Mouse (Mus musculus): ENCODE data around the gene Runx2. TPM values are rescaled to one million over a fixed set of nuclear protein-coding genes. Genes with fewer than 3 reads are reported as not detected.

Gene Runx2
- polyA plus RNA-seq, 1 experiment, result 38.4 TPM

DNA sequence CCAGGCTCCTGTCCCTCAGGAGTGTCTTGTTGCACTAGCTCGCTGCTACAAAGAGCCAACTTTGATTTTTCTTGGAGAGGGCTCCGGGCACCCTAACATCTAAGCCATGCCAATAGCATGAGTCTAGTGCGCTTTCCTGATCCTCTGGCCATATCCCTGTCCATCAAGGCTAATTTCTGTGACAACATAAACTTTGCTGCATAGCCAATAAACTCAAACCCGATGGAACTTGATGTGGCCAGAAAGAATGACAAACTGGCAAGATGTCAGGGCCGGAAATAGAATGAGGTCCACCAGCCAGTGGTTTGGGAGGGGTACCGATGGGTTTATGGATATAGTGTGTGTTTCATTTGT lies 221.9 kb downstream of the Runx2 start:
- Histone ChIP-seq H3K4me1 (ENCODE audit: control insufficient read depth, insufficient read depth, low read length) (peaks cover 12% of the 10 kb centered on the region), H3K27ac (ENCODE audit: insufficient read depth, low read length) (peak overlapping the region; percentile 74), H3K4me3 (ENCODE audit: insufficient read depth, low read length) (no peak overlapping the region)
- TF ChIP-seq POLR2A (IDR thresholded peaks at IDR 0.05; ENCODE audit: low read depth, low read length), result no peak
- TF ChIP-seq CTCF (IDR thresholded peaks at IDR 0.05; ENCODE audit: borderline replicate concordance, insufficient read depth, low read length), result no peak

DNA sequence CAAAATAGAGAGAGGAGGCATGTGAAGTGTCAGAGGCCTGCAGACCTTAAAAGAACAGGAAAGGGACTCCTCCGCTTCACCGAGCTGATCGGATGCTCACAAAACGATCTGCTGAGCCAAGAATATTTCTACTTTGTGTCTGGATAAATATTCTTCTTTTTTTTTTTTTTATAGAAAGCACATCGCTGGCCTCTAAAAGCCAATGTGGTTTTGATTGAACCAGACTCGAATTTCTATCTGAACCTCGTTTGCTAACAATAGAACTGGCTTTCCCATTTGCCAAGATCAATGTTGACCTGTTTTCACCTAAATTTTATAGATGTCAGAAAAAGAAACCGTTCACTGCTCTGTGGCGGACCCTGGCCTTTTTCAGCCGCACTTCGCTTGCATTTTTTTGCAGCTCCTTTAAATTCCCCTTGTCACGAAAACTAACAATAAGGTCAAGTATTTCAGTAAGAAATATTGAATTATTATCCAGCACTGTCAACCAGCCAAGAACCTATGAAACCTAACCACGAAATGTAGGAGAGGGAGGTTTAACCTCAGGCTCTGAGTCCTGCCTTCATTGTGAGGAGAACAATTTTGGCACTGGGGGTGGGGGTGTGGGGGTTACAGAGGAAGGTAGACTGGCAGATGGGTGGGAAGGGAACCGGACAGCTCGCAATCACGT lies 222.4 kb downstream of the Runx2 start:
- Histone ChIP-seq H3K4me1 (ENCODE audit: control insufficient read depth, insufficient read depth, low read length) (peaks cover 12% of the 10 kb centered on the region), H3K27ac (ENCODE audit: insufficient read depth, low read length) (peak overlapping the region; percentile 74)
- no peak for TF ChIP-seq POLR2A (IDR thresholded peaks at IDR 0.05; ENCODE audit: low read depth, low read length)
- no peak for TF ChIP-seq CTCF (IDR thresholded peaks at IDR 0.05; ENCODE audit: borderline replicate concordance, insufficient read depth, low read length)

GRCm38 (mm10) chr17:44588470-44588869 lies 226.1 kb downstream of the Runx2 start:
- Histone ChIP-seq H3K27ac (ENCODE audit: insufficient read depth, low read length) (peak overlapping the region; percentile 28), H3K4me1 (ENCODE audit: control insufficient read depth, insufficient read depth, low read length) (peaks cover 12% of the 10 kb centered on the region), H3K4me3 (ENCODE audit: insufficient read depth, low read length) (no peak overlapping the region)
- TF ChIP-seq POLR2A (IDR thresholded peaks at IDR 0.05; ENCODE audit: low read depth, low read length) (no peak), CTCF (IDR thresholded peaks at IDR 0.05; ENCODE audit: borderline replicate concordance, insufficient read depth, low read length) (no peak)

More for the DNA sequence above, 222.4 kb downstream of the Runx2 start:
- H3K4me3 ChIP-seq (ENCODE audit: insufficient read depth, low read length), result no peak overlapping the region

GRCm38 (mm10) chr17:44588020-44588419 lies 226.6 kb downstream of the Runx2 start:
- Histone ChIP-seq H3K4me3 (ENCODE audit: insufficient read depth, low read length) (no peak overlapping the region), H3K4me1 (ENCODE audit: control insufficient read depth, insufficient read depth, low read length) (peaks cover 12% of the 10 kb centered on the region), H3K27ac (ENCODE audit: insufficient read depth, low read length) (peak overlapping the region; percentile 28)
- TF ChIP-seq POLR2A (IDR thresholded peaks at IDR 0.05; ENCODE audit: low read depth, low read length) (no peak), CTCF (IDR thresholded peaks at IDR 0.05; ENCODE audit: borderline replicate concordance, insufficient read depth, low read length) (no peak)

DNA sequence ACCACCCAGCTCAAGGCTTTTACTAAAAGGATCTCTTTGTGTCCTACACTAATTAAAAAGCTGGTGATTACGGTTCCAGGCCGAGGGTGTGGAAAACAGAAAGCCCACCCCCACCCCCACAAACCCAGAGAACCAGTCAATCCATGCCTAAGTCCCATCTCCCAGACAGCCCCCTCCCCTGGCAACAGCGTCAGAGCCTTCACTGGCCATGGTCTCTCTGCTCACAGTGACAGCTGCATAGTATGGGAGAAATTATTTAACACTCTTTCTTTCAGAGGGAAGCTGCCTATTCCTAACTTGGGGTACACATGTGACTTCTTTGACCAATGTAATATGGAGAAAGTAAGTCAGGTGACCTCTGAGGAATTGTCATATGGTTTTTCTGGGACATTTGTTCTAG lies 228.4 kb downstream of the Runx2 start:
- TF ChIP-seq CTCF (IDR thresholded peaks at IDR 0.05; ENCODE audit: borderline replicate concordance, insufficient read depth, low read length) (no peak), POLR2A (IDR thresholded peaks at IDR 0.05; ENCODE audit: low read depth, low read length) (no peak)
- no peak overlapping the region for H3K4me3 ChIP-seq (ENCODE audit: insufficient read depth, low read length)
- no peak overlapping the region for H3K27ac ChIP-seq (ENCODE audit: insufficient read depth, low read length)
- H3K4me1 ChIP-seq (ENCODE audit: control insufficient read depth, insufficient read depth, low read length), result peaks cover 7% of the 10 kb centered on the region

- no peak overlapping the region for H3K27ac ChIP-seq (ENCODE audit: insufficient read depth, low read length)
- TF ChIP-seq CTCF (IDR thresholded peaks at IDR 0.05; ENCODE audit: borderline replicate concordance, insufficient read depth, low read length) (no peak), POLR2A (IDR thresholded peaks at IDR 0.05; ENCODE audit: low read depth, low read length) (no peak)
- H3K4me1 ChIP-seq (ENCODE audit: control insufficient read depth, insufficient read depth, low read length), result peaks cover 7% of the 10 kb centered on the region
- no peak overlapping the region for H3K4me3 ChIP-seq (ENCODE audit: insufficient read depth, low read length)
Measured at GRCm38 (mm10) chr17:44584781-44585180, 229.8 kb downstream of the Runx2 start.

- Histone ChIP-seq H3K27ac (ENCODE audit: insufficient read depth, low read length) (no peak overlapping the region), H3K4me1 (ENCODE audit: control insufficient read depth, insufficient read depth, low read length) (no peaks in the 10 kb centered on the region), H3K4me3 (ENCODE audit: insufficient read depth, low read length) (no peak overlapping the region)
- TF ChIP-seq CTCF (IDR thresholded peaks at IDR 0.05; ENCODE audit: borderline replicate concordance, insufficient read depth, low read length) (no peak), POLR2A (IDR thresholded peaks at IDR 0.05; ENCODE audit: low read depth, low read length) (no peak)
Measured at GRCm38 (mm10) chr17:44577791-44578190, 236.8 kb downstream of the Runx2 start.

DNA sequence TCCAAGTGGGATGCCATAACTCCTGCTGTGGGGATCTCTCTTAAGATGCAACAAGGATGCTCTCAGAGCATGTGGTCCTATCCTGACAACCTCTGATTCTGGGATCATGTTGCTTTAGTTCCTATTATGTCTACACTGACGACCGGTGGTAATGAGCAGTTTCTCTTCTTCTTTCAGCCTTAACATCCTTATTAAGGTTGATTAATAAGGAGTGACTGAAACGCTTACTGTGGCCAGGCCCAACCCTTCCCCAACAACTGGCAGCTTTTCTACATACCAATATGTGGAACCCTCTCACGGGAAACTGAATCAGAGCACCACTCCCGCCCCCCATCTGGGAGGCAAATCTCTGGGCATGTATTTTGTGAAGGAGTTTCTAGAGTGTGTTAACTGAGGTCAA lies 243.7 kb downstream of the Runx2 start:
- TF ChIP-seq POLR2A (IDR thresholded peaks at IDR 0.05; ENCODE audit: low read depth, low read length) (no peak), CTCF (IDR thresholded peaks at IDR 0.05; ENCODE audit: borderline replicate concordance, insufficient read depth, low read length) (no peak)
- Histone ChIP-seq H3K4me1 (ENCODE audit: control insufficient read depth, insufficient read depth, low read length) (no peaks in the 10 kb centered on the region), H3K27ac (ENCODE audit: insufficient read depth, low read length) (no peak overlapping the region), H3K4me3 (ENCODE audit: insufficient read depth, low read length) (no peak overlapping the region)

DNA sequence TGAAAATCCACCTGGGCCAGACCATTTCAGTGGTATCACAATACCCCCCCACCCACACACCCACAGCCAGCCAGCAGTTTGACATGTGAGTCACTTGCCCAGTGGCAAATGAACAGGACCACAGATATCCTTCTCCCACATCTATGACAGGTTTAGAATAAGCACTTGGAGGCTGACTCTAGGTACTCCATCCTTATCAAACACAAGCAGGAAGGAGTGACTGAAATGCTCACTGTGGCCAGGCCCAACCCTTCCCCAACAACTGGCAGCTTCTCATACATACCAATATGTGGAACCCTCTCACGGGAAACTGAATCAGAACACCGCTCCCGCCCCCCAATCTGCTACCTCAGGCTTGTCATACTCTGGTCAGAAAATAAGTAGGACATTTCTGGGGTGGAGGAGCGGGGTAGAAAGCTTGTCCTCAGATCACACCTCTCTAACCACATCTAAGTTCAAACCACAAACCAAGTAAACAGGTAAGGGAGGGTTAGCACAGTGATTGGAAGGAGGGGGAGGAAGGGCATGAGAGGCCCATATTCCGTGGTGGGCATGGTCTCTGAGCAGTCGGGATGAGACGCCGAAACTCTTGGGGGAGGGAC lies 245.5 kb downstream of the Runx2 start:
- Histone ChIP-seq H3K4me3 (ENCODE audit: insufficient read depth, low read length) (no peak overlapping the region), H3K4me1 (ENCODE audit: control insufficient read depth, insufficient read depth, low read length) (no peaks in the 10 kb centered on the region), H3K27ac (ENCODE audit: insufficient read depth, low read length) (no peak overlapping the region)
- TF ChIP-seq POLR2A (IDR thresholded peaks at IDR 0.05; ENCODE audit: low read depth, low read length) (no peak), CTCF (IDR thresholded peaks at IDR 0.05; ENCODE audit: borderline replicate concordance, insufficient read depth, low read length) (no peak)

DNA sequence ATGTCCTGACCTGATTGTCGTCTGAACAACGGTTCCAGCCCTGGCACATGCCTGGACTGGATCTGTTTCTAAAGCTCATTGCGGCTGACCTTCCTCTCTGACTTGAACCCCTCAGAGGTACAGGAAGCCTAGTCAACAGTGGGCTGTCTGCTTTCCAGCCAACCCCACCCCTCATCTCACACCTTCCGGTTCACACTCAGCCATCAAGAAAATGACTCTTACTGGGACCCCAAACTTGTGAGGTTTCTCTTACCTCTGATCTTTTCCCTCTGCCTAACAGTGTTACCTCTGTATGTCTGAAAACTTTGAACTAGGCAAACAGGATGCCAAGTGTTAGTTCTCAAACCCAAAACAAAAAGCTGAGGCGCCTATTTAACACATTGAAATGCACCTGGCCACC lies 247.6 kb downstream of the Runx2 start:
- TF ChIP-seq CTCF (IDR thresholded peaks at IDR 0.05; ENCODE audit: borderline replicate concordance, insufficient read depth, low read length), result no peak
- no peak overlapping the region for H3K4me3 ChIP-seq (ENCODE audit: insufficient read depth, low read length)
- H3K4me1 ChIP-seq (ENCODE audit: control insufficient read depth, insufficient read depth, low read length), result no peaks in the 10 kb centered on the region
- H3K27ac ChIP-seq (ENCODE audit: insufficient read depth, low read length), result no peak overlapping the region

Data from embryonic fibroblast, embryonic 13.5 days (primary cell).